Mouse (Mus musculus) layer of hippocampus, postnatal 36 days (tissue): ENCODE measurements around the gene Ppp2r5c. TPM values are rescaled to one million over a fixed set of nuclear protein-coding genes. Genes with fewer than 3 reads are reported as not detected.

Experiments
- DNase-seq, 2 experiments: peaks; one replicate each; pipeline ENCODE4 v3.0.0; 2022
- total RNA-seq, 2 experiments: library from RNA; stranded (reverse); gene quantifications; 2 replicates each; pipeline ENCODE4 v1.2.3; 2021

Gene Ppp2r5c
- total RNA-seq, 2 experiments from 2014 or later = 228 to 249 TPM

DNA sequence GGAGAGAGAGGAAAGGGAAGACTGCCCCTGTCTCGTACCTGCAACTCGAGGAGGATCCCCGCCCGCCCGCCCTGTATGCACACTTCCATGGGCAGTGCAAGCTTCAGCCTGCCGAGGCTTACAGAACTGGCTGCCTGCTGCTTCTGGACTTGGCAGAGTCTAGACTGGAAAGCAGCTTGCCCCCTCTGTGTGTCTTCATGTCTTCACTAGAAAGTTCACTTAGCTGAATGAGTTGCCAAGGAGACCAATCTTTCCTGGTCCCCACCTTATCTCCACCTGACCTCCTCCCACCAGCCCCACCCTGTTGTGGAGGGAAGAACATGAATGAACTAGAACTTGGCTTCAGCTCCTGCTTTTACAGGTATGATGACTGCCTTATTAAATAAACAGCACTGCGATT, 66.0 kb downstream of the Ppp2r5c start:
- no peak for DNase-seq

DNA sequence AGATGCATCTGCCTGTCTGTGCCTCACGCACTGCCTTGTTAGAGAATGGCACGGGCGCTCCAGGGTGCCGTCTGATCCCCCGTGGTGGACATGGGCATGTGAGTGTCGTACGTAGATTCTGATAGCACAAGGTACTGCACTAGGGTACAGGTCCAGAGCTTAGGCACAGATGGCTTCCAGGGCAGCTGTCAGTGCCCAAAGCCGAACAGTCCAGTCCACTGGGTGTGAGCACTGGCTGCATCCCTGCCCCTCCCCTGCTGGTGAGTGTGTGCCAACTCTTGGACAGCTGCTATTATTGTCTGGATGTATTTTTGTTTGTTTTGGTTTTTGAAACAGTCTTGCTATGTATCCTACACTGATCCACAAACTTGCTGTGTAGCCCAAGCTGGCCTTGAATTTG, 68.8 kb downstream of the Ppp2r5c start:
- no peak for DNase-seq

DNA sequence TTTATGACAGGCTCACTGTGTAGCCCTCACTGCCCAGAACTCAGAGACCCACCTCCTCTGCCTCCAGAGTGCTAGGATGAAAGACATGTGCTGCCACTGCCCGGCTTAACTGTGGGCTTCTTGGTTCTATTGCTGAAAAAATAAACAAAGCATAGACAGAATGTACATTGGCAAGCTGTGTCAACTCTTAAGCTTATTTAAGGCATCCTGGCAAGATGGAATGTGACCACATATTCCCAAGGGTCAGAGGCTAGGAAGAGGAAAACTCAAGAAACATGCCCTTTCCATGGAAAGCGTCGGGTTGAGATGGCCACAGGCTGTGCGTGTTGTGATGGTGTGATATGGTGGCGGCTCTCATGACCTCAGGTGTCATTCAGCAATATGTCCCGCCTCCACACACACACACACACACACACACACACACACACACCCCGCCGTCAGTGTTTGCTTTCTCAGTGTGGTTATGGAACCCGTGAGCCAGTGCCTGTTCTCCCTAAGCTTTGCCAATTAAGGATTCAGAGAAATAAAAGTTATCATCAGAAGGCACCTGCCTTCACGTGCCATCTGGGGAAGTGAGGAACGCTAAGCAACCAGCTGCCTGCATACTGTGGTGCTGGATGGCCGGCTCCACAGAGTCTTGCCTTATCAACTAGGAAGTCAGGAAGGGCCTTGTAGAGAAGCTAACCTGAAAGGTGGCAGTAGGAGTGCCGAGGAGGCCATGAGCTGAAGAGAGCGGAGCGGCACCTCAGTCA, 73.5 kb downstream of the Ppp2r5c start:
- DNase-seq = no peak

DNA sequence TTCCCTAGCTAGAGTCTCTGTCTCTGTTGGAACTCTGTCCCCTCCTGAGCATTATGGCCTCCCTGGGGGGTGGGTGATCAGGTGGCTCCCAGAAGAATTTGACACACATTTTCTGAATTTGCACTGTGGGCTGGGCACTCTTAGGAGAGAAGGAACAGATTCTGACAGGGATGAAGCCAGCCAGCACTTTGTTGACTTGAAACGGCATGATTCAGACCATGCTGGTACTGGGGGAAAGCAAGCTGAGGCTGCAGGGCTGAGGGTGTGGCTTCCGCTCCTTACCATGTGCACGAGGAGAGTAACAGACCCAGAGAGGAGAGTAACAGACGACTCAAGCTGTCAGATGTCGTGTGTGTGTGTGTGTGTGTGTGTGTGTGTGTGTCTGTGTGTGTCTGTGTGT, 76.6 kb downstream of the Ppp2r5c start:
- DNase-seq = no peak

DNA sequence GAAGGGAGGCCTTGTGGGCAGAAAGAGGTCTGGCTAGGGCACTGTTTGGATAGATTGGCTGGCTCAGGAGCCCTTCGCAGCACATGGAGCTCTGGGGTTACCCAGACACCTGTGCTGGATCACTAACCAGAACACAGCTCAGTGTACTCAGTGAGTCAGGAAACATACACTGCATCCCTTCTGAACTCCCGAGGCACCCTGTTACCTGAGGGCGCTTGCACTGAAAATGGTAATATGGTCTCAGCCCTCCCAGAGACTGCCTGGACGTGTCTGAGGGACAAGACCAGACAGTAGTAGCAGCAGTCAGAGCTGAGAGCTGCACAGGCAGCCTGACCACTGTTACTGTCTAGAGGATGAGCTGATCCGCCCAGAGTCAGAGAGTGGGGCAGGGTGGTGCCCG, 85.8 kb downstream of the Ppp2r5c start:
- DNase-seq = no peak

DNA sequence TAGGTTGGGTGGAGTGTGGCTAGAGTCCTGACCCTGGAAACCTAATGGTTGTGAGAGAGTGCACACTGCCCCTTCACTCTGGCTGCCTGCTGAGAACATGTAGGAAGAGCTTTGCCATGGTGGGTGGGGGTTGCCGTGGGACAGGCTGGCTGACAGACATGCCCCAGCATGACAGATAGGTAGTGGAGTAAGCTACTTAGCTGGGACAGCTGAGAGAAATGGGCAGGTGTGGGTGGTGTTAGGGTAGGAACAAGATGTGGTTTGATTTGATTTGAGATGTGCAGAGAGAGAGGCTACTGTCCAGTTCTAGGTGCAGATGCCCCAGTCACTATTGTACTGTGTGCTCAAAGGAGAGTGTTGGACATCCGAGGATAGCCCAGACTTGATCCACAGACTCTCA, 86.2 kb downstream of the Ppp2r5c start:
- DNase-seq = no peak

DNA sequence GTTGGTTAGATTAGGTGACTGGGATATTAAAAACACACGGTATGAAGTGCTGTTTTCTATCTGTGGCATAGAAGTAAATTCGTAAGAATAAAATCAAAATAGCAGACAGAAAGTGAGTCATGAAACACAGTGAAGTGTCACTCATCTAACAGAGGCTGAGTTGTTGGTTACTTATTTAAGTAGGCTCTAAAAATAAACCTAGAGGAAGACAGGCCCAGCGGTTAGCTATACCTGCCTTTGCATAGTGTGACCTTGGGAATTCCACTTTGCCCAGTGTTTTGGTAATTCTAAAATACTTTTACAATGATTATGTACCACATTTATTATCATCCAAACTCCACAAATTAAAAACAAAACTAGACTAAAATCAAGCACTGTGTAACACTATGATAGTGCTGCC, 86.9 kb downstream of the Ppp2r5c start:
- DNase-seq = no peak

DNA sequence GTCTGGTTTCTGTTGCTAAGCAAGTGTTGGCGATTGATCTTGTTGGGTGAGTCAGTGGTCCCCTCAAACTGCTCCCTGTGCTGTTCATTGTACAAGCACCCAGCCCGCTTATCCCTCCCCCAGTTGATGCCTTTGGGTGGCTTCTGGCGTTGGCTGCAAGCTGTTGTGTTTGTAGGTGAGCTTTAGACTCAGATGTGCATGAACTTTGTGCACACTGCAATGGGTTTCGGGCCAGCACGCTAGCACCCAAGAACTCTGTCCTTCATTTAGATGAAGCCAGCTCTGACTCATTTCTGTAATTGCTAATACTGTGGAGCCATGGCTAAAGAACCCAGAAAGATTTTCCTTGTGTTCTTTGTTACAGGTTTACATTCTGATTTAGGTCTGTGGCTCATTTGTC, 88.4 kb downstream of the Ppp2r5c start:
- DNase-seq = no peak

DNA sequence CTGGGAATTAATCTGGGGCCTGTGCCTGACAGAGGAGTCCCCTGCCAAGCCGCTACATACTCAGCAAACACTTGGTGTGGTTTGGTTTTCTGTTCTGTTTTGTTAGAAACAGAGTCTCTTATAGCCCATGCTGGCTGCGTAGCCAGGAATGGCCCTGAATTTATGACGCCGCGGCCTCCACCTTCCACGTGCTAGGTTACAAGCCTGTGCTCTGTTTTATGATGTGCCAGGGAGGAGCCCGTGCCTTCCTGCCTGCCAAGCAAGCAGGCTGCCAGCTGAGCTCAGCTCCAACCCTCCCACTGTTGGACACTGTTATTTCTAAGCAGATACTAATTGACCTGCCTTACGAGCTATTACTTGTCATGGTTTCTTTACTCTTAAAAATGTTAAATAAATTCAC, 90.8 kb downstream of the Ppp2r5c start:
- DNase-seq = peak in 1 of 2 experiments; percentile 36

DNA sequence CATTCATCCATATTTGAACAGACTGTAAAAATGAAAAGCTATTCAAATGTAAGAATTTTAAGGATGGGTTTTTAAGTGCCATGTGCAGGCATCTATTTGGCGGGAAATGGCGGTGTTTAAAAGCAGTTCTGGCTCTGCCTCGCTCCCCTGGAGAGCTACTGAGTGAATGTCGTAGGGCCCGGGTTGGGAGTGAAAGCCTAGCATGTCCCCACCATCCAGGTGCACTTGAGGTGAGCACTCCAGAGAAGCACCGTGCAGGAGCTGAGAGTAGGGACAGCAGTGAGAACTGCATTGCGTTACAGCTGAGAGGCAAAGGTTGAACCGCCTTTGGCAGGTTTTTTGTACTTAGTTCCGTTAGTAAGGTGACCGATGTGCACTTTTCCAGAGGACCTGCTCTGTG, 92.4 kb downstream of the Ppp2r5c start:
- DNase-seq = no peak

DNA sequence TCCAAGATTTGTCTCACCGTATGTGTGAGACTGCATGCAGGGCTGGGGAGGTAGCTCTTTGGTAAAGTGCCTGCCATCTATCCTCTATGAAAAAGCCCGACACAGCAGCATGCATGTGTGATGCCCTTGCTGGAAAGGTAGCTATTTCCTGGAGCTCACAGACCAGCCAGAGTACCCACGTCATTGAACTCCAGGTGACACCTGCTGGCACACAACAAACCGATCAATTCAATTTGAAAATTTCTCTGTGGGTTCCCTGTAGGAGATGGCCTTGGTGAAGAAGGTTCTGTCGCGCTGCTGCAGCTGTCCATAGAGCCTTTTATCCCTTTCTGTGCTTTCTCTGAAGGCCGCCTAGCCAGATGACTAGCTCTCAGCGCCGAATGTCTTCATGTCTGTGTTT, 92.9 kb downstream of the Ppp2r5c start:
- no peak for DNase-seq

DNA sequence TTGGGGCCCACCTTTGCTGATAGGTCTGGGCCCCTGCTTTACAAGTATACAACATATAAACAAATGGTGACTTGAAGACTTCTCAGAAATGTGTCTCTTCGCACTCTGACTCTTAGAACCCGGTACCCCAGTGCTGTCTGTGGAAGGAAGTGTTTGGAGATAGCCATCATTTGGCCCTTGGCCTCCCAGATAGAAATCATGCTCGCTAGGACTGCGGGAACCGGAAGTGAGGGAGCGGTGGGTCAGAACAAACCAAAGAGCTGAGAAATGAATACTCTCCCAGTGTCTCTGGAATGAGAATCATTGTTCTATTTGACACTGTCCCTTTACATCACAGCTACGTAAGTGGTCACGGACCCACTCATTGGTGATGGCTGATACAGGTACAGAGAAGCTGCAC, 93.4 kb downstream of the Ppp2r5c start:
- no peak for DNase-seq

DNA sequence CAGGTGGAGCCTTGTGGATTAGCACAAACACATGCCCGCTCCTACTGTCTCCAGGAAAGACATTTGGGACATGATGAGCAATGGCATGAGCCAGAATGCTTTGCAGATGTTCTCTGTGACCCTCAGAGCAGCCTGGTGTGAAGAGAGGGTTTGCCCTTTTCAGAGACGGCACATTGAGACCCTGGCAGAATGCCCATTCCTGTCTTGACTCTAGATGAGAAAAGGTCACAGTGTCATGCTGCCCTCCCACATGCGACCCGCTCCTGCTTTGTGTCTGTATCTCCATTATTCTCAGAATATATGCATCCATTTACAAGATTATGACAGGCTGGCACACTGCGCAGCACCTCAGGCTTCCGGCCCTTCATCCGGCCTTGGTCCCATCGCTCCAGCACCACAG, 94.1 kb downstream of the Ppp2r5c start:
- no peak for DNase-seq

DNA sequence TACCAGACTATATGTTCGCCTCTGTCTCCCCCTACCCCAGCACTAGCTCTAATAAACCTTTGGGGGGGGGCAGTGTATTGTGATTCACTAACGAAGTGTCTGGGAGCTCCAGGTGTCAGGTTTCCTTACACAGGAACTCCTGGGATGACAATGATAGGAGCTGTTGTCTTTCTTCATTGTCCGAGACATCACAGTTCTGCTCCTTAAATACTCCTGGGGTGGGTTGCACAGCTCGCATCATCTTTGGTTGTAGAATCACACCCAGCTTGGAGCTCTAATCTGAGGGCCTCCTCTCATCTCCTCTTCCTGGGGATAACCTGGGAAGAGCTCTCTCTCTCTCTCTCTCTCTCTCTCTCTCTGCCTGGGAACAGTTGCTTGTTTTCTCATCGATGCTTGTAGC, 94.6 kb downstream of the Ppp2r5c start:
- no peak for DNase-seq

DNA sequence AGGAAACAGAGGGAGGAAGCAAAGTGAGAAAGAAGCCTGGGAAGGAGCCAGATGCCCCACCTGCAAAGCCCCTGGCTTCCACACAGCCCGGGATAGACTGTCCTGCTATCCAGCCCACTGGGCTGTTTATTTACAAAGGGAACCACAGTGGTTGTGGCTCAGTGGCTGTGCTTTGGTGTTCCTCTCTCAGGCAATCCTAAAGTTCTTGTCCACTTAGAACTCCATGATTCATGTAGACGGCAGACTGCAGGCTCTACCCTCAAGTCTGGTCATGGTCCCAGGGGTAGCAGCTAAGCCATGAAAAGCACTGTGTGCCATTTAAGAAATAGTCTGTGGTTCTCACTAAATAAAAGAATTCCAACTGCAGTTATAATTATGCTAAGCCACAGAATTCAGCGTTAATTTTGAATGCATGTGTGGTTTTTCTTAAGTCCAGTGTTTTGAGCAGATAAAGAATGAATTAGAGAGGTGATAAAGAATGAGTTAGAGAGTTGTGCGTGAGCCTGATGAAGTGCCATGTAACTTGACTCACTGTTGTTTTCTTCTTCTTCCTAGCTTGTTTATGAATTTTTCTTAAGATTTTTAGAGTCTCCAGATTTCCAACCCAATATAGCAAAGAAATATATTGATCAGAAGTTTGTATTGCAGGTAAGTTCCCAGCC, 98.3 kb downstream of the Ppp2r5c start:
- no peak for DNase-seq

DNA sequence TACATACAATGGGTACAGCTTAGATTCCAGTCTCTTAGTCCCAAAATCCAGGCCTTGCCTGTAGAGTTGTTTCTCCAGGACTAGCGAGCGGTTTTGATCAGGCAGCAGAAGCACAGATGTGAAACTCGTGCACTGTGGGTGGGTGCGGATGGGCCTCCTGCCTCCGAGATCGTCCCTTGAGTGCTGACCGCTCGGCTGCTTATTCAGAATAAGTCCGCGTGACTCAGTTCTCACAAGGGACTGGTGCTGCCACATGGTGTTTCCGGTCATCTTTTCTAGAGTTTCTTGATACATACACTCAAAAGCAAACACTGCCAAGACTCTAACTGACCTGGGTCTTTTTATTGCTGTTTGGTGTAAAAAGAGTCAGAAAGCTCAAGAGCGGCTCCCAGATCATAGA, 100.7 kb downstream of the Ppp2r5c start:
- no peak for DNase-seq

DNA sequence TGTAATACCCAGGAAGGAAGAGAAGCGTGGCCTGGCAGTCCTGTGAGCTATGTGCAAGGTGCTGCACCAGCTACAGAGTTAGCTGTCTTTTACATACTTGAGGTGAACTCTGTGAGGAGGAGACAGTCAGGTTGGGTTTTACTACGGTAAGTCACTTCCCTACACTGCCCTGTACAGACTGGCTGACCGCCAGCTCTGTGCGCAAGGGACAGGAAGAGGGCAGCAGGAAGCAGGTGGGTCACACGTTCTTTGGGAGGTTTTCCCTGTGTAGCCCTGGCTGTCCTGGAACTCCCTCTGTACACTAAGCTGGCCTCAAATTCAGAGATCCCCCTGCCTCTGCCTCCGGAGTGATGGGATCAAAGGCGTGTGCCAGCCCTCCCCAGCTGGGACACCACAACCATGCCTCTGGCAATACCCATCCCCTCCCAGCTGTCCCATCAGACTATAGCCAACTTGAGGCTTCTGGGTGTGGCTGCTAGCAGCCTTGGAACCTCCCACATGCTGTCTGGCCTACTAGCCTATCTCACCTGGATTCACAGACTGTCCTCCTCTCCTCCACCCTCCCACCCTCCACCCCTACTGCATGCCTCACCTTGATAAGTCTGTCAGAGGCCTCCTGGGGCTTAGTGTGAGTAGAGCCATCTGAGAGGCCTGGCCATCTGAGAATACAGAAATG, 102.7 kb downstream of the Ppp2r5c start:
- DNase-seq = no peak

DNA sequence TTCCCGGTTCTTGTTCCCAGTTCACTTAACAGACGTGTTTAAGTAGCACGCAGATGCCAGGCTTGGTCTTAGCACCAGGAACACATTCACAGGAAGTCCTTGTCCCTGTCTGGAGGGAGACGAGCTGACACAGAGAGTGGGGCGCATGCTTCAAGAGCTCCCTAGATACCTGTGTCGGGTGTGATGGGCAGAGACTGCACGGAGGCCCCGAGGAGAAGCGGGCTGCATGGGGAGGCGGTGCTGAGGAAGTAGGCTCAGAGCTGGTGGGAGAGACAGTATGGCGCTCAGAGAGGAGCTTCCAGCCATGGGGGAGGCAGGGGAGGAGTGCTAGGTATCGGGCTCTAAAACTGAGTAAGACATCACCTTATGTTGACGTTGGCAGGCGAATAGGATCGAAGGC, 103.4 kb downstream of the Ppp2r5c start:
- no peak for DNase-seq

DNA sequence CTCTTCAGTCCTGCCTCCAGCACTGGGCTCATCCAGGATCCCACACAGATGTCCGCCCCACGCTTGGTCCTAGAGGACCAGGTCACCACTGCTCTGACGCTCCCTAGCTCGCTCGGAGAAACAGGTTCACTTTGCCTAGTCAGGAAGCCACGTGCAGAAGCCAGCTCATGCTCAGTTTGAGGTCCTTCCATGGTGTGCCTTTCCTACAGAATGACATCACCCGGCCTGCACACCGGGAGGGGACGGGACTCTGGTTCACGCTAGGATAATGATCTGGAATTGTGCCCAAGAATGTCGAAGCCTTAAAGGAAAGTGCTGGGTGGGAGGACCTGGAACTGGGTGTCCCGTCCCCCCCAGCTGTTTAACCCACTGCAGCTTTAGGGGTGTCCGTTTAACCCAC, 105.2 kb downstream of the Ppp2r5c start:
- DNase-seq = no peak

DNA sequence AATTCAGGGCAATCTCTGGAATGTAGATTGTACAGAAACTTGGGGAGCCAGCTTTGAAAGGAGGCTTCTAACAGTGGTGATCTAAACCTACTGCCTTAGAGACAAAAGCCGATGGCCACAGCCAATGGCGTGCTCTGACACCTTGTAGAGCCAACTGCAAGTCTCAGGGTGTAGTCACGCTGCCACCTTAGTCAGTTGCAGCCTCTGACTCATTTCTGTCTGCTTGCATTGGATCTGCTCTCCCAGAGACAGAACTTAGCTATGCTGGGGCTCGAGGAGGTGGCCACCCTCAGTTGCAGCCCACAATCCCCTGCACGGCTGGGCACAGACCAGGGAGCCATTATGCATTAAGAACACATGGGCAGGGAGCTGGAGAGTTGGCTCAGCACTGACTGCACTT, 106.4 kb downstream of the Ppp2r5c start:
- no peak for DNase-seq

DNA sequence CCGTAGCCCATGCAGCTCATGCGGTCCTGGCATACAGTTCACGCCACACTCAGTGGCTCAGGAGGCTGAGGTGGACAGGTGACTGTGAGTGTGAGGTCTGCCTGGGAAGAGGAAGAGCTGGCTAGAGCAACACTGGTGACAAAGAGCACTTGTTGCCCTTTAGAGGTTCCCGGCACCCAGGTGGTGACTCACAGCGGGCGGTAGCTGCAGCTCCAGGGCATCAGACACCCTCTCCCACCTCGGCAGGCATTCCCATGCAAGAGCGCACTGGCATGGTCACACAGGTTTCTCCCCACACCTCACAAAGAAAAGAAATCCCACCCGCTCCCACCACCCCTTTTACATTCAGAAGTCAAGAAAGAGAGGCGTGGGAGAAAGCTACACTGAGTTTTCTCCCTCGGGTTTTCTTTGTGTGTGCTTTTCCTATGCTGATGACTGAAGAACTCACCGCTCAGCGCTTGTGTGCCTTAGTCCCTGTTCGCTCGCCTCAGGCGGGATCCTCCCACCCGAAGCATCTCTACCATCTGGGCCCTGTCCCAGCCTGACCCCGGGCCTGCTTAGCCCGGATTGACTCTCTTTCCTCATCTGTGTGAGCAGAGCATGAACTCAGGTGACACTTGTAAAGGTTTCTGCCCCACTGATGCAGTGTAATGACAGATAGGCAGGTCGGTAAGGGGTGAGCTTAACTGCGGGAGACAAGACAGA, 108.8 kb downstream of the Ppp2r5c start:
- no peak for DNase-seq

DNA sequence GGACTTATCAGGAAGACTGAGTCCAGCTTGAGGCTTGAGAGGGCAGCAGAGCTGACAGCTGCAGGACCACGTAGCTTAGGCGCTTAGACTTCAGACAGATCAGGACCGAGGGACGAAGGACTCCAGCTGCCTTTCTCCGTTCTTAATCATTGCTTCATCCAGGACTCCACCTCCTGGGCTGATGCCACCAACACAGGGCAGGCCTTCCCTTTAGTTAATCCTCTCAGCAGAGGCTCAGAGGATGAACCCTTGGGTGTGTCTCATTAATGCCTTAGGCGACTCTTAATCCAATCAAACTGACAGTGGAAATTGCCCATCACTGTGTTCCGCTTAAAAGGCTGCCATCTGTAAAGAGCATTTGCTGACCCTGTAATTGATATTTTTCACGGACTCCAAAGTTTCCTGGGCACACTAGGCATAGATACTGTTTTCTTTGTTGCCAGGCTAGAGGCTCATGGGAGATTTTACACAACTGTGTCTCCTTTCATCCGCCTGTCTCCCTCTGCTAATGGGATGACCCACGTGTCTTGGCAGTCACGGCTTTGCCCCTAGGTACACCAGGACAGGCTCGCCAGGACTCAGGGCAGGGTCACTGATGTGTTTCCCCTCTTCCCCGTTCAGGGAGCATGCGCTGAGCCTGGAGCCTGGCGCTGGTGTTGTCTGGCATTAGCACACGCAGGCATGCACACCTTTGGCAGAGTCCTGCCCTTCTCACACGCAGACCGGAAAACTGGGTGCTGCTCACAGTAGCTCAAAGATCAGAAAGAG, 110.1 kb downstream of the Ppp2r5c start:
- no peak for DNase-seq

DNA sequence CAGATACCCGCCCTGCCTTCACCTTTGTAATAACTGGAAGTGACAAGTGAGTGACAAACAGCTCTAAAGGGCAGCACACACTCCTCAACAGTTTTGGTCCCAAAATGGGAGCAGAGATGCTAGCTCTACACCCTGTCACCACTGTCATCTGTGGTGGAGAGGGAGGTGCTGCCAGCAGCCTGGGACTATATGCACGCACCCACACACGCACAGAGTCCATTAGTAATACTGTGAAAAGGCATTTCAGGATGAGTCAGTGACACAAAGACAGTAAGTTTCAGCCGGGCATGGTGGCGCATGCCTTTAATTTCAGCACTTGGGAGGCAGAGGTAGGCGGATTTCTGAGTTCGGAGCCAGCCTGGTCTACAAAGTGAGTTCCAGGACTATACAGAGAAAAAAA, 111.3 kb downstream of the Ppp2r5c start:
- no peak for DNase-seq
